Mouse (Mus musculus) hindbrain, embryonic 13.5 days (tissue): ENCODE measurements around the gene Ppp1r16b. TPM values are rescaled to one million over a fixed set of nuclear protein-coding genes. Genes with fewer than 3 reads are reported as not detected.

Source experiments
- ATAC-seq: fragments of 200-750 bp; cut with Nextera tagmentation; 2 replicates; pipeline ENCODE4 v1.8.0; 2017; ENCODE audit warnings: moderate TSS enrichment; ENCODE audit not compliant: low FRiP score
- H3K27ac ChIP-seq: fragments of 300-500 bp; sonication (generic); 2 replicates; pipeline ENCODE4 v1.5.1; 2015; ENCODE audit warnings: inconsistent platforms, mild to moderate bottlenecking, moderate library complexity
- H3K27me3 ChIP-seq: fragments of 300-500 bp; sonication (generic); 2 replicates; pipeline ENCODE4 v1.6.1; 2015; ENCODE audit warnings: mild to moderate bottlenecking, inconsistent platforms
- H3K36me3 ChIP-seq: fragments of 300-500 bp; sonication (generic); 2 replicates; pipeline ENCODE4 v1.6.1; 2015; ENCODE audit warnings: mild to moderate bottlenecking, inconsistent platforms
- H3K4me1 ChIP-seq: fragments of 300-500 bp; sonication (generic); replicated peaks from 2 replicates; pipeline ENCODE4 v1.6.1; 2015; ENCODE audit warnings: inconsistent platforms
- H3K4me2 ChIP-seq: fragments of 300-500 bp; sonication (generic); 2 replicates; pipeline ENCODE4 v1.6.1; 2015; ENCODE audit warnings: inconsistent platforms, mild to moderate bottlenecking, moderate library complexity
- H3K4me3 ChIP-seq: fragments of 300-500 bp; sonication (generic); 2 replicates; pipeline ENCODE4 v1.5.1; 2015; ENCODE audit warnings: mild to moderate bottlenecking, inconsistent platforms
- H3K9ac ChIP-seq: fragments of 300-500 bp; sonication (generic); 2 replicates; pipeline ENCODE4 v1.6.1; 2015; ENCODE audit warnings: mild to moderate bottlenecking, inconsistent platforms
- H3K9me3 ChIP-seq: fragments of 300-500 bp; sonication (generic); 2 replicates; pipeline ENCODE4 v1.6.1; 2016; ENCODE audit warnings: inconsistent platforms
- WGBS: fragments of 180-500 bp; shearing (Covaris S2); methylation state at CpG from one replicate; pipeline ENCODE4 v1.1.7; 2015; 5-methylcytosine and 5-hydroxymethylcytosine counted together
- polyA plus RNA-seq: library from polyadenylated mRNA; unstranded; fragments of >200 nt; fragmentation: Nextera tagmentation; extraction: Ambion mirVana; gene quantifications from 2 replicates; pipeline ENCODE4 v1.2.1, GENCODE M21; 2015

The Ppp1r16b gene
- polyA plus RNA-seq, 1 experiment from 2014 or later, result 8.0 TPM

DNA sequence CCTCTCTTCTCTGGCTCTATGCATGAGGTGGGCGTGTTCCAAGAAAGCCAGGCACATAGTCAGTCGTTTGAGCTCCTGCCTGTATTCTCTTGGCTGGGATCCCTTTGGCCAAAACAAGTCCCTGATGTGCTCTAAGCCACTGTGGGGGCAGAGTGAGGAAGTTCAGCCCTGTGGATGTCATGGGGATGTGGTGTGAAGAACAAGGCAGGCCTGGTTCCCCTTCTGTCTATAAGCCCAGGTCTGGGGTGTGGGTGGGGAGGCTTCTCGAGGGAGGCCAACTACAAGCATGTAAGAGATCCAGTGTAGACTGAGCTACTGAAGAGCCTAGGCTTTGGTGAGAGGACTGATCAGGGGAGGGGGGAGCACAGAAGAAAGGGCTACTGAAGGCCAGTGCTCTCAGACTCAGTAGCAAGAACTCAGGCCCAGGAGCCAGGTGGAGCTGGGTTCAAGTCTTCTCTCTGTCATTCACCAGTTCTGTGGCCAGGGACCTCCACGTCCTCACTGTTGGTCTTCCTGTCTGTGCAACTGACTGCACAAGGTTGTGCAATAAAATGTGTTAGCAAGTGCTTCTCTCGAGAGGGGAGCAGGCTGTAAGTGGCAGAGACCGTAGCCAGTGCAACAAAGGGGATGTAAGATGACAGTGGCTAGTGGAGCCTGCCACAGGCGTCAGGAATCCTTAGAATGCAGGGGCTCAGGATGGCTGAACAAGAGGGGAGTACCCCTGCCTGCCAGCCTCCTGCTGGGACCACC, 13.9 kb upstream of the Ppp1r16b start:
- no peaks in the 10 kb centered on the region for H3K4me1 ChIP-seq
- no peaks in the 10 kb centered on the region for H3K27me3 ChIP-seq
- H3K9ac ChIP-seq, result 0 out of 2 replicates have a peak overlapping the region, but pooled peaks have one; percentile 5
- H3K36me3 ChIP-seq, result no peaks in the 10 kb centered on the region
- H3K4me2 ChIP-seq, result no peak overlapping the region
- no peaks in the 10 kb centered on the region for H3K9me3 ChIP-seq
- H3K27ac ChIP-seq, result no peak overlapping the region
- 60% methylated on average over 7 of the region's 7 CpGs for WGBS
- no peak for ATAC-seq
- H3K4me3 ChIP-seq, result no peak overlapping the region

GRCm38 (mm10) chr2:158652985-158653384, 12.2 kb upstream of the Ppp1r16b start:
- peak; percentile 28; the same call in 1 of the 2 replicates for ATAC-seq
- no peaks in the 10 kb centered on the region for H3K9me3 ChIP-seq
- H3K4me3 ChIP-seq, result no peak overlapping the region

GRCm38 (mm10) chr2:158654717-158655116, 10.5 kb upstream of the Ppp1r16b start:
- ATAC-seq, result no peak
- Histone ChIP-seq H3K4me1 (no peaks in the 10 kb centered on the region), H3K27ac (no peak overlapping the region), H3K9ac (no peak overlapping the region), H3K27me3 (no peaks in the 10 kb centered on the region), H3K4me3 (no peak overlapping the region), H3K36me3 (no peaks in the 10 kb centered on the region), H3K4me2 (no peak overlapping the region), H3K9me3 (no peaks in the 10 kb centered on the region)
- 83% methylated on average over 9 of the region's 9 CpGs for WGBS

More at GRCm38 (mm10) chr2:158652985-158653384, 12.2 kb upstream of the Ppp1r16b start:
- Histone ChIP-seq H3K4me1 (no peaks in the 10 kb centered on the region), H3K9ac (no peak overlapping the region), H3K27ac (no peak overlapping the region), H3K27me3 (no peaks in the 10 kb centered on the region), H3K4me2 (no peak overlapping the region), H3K36me3 (no peaks in the 10 kb centered on the region)
- WGBS, result 7% methylated on average over 4 of the region's 4 CpGs

DNA sequence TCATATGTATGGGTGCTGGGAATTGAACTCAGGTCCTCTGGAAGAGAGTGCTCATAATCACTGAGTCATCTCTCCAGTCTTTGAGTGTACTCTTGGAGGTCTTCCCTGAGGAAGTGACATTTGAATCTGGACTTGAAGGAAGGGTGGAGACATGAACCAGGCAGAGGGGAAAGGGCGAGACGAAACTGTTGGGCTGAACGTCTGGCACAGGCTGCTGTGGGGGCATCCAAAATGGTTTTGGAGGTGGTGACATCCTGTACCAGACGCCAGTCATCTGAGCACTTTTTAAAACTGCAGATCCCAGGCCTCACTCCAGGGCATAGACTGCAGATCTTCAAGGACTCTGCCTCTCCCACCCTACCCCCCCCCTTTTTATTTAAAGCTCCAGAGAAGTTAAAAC, 9.4 kb upstream of the Ppp1r16b start:
- ATAC-seq, result no peak
- H3K4me1 ChIP-seq, result no peaks in the 10 kb centered on the region
- no peaks in the 10 kb centered on the region for H3K27me3 ChIP-seq
- H3K27ac ChIP-seq, result no peak overlapping the region
- H3K4me3 ChIP-seq, result no peak overlapping the region
- no peaks in the 10 kb centered on the region for H3K36me3 ChIP-seq
- H3K9ac ChIP-seq, result no peak overlapping the region
- no peaks in the 10 kb centered on the region for H3K9me3 ChIP-seq
- 87% methylated on average over 4 of the region's 4 CpGs for WGBS
- no peak overlapping the region for H3K4me2 ChIP-seq

GRCm38 (mm10) chr2:158658822-158659221, 6.4 kb upstream of the Ppp1r16b start:
- Histone ChIP-seq H3K4me1 (no peaks in the 10 kb centered on the region), H3K27me3 (no peaks in the 10 kb centered on the region), H3K4me3 (no peak overlapping the region), H3K27ac (no peak overlapping the region), H3K9ac (no peak overlapping the region), H3K4me2 (no peak overlapping the region), H3K9me3 (no peaks in the 10 kb centered on the region), H3K36me3 (no peaks in the 10 kb centered on the region)
- ATAC-seq, result no peak
- 57% methylated on average over 6 of the region's 6 CpGs for WGBS

- Histone ChIP-seq H3K4me2 (no peak overlapping the region), H3K27ac (no peak overlapping the region), H3K36me3 (no peaks in the 10 kb centered on the region), H3K4me3 (no peak overlapping the region), H3K4me1 (no peaks in the 10 kb centered on the region), H3K27me3 (no peaks in the 10 kb centered on the region), H3K9ac (no peak overlapping the region), H3K9me3 (no peaks in the 10 kb centered on the region)
- 83% methylated on average over 3 of the region's 3 CpGs for WGBS
- no peak for ATAC-seq
Observed at GRCm38 (mm10) chr2:158659346-158659745, 5.9 kb upstream of the Ppp1r16b start.

GRCm38 (mm10) chr2:158666071-158666800, 1.0 kb downstream of the Ppp1r16b start:
- Histone ChIP-seq H3K36me3 (no peaks in the 10 kb centered on the region), H3K4me2 (peak overlapping the region; percentile 99), H3K4me3 (no peak overlapping the region), H3K27me3 (peaks cover 45% of the 10 kb centered on the region), H3K27ac (peak overlapping the region; percentile 79), H3K9ac (no peak overlapping the region), H3K9me3 (no peaks in the 10 kb centered on the region), H3K4me1 (peaks cover 46% of the 10 kb centered on the region)
- no peak for ATAC-seq
- 38% methylated on average over 13 of the region's 13 CpGs for WGBS

- under 1% methylated on average over 47 of the region's 47 CpGs for WGBS
- no peaks in the 10 kb centered on the region for H3K36me3 ChIP-seq
- peak; percentile 80 for ATAC-seq
- peaks cover 47% of the 10 kb centered on the region for H3K4me1 ChIP-seq
- H3K9ac ChIP-seq, result peak overlapping the region; percentile 82
- peak overlapping the region; percentile 62 for H3K4me3 ChIP-seq
- peak overlapping the region; percentile 99 for H3K4me2 ChIP-seq
- H3K27ac ChIP-seq, result peak overlapping the region; percentile 79
- H3K9me3 ChIP-seq, result no peaks in the 10 kb centered on the region
- H3K27me3 ChIP-seq, result peaks cover 45% of the 10 kb centered on the region
Observed at GRCm38 (mm10) chr2:158667022-158667670, 1.9 kb downstream of the Ppp1r16b start.

DNA sequence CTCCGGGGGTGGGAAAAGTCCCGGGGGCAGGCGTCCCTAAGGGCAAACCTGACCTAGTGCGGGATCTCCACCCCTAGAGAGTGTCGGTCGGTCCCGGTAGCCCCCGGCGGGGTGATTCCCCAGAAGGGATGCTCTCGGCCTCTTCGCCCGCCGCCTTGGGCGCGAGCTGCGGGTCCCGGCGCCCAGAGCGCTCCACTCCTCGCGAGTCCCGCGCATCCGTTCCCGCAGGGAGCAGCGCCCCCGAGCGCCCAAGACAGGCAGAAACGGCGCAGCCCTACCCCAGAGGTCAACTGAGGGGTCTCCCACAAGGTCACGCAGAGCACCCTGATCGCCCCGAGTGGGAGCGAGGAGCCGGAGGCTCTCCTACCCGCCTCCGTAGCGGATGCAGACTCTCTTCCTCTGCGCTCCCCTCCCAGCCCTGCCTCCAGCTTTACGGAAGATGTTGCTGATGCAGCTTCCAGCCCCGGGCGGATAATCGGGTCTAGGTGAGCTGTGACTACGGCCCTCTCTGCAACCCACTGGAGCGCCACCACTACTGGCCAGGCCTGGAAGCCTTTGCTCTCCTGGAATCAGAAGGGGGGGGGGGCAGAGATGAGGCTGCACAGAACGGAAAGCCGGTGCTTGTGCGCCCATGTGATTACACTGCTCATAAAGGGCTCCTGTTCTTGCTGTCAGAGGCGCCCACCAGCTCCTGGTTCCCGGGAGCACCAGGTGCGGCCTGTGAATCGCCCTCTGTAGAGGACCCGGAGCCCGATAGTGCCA, 2.7 kb downstream of the Ppp1r16b start:
- ATAC-seq, result peak; percentile 47
- Histone ChIP-seq H3K9ac (peak overlapping the region; percentile 82), H3K27ac (peak overlapping the region; percentile 79), H3K9me3 (no peaks in the 10 kb centered on the region), H3K36me3 (no peaks in the 10 kb centered on the region), H3K4me2 (peak overlapping the region; percentile 99), H3K4me1 (peaks cover 54% of the 10 kb centered on the region), H3K27me3 (peaks cover 45% of the 10 kb centered on the region), H3K4me3 (peak overlapping the region; percentile 62)
- under 1% methylated on average over 54 of the region's 54 CpGs for WGBS

GRCm38 (mm10) chr2:158668433-158669010, 3.3 kb downstream of the Ppp1r16b start:
- WGBS, result 9% methylated on average over 23 of the region's 23 CpGs
- ATAC-seq, result peak; percentile 11; the same call in 1 of the 2 replicates
- peak overlapping the region; percentile 79 for H3K27ac ChIP-seq
- peak overlapping the region; percentile 62 for H3K4me3 ChIP-seq
- H3K27me3 ChIP-seq, result peaks cover 45% of the 10 kb centered on the region
- H3K4me2 ChIP-seq, result peak overlapping the region; percentile 99
- no peaks in the 10 kb centered on the region for H3K36me3 ChIP-seq
- H3K9me3 ChIP-seq, result no peaks in the 10 kb centered on the region
- peak overlapping the region; percentile 82 for H3K9ac ChIP-seq
- H3K4me1 ChIP-seq, result peaks cover 61% of the 10 kb centered on the region
